Mouse (Mus musculus): ENCODE data around the gene Faah. TPM values are rescaled to one million over a fixed set of nuclear protein-coding genes. Genes with fewer than 3 reads are reported as not detected.

The Faah gene
- polyA plus RNA-seq, 1 experiment, result 0.04 TPM

- TF ChIP-seq TAL1 (IDR thresholded peaks at IDR 0.05; ENCODE audit: low read length) (no peak), GATA1 (IDR thresholded peaks at IDR 0.05; ENCODE audit: low read length) (no peak)
- H3K4me1 ChIP-seq (ENCODE audit: control insufficient read depth), result no peaks in the 10 kb centered on the region
- no peak overlapping the region for H3K4me3 ChIP-seq (replicated peaks)
- no peaks in the 10 kb centered on the region for H3K36me3 ChIP-seq (ENCODE audit: control insufficient read depth)
- no peaks in the 10 kb centered on the region for H3K9me3 ChIP-seq (ENCODE audit: control insufficient read depth, low read length)
- peaks cover 22% of the 10 kb centered on the region for H3K27me3 ChIP-seq (ENCODE audit: control insufficient read depth)
These were observed 94.4 kb downstream of the Faah start for GRCm38 (mm10) chr4:115923262-115923880.

- no peaks in the 10 kb centered on the region for H3K4me1 ChIP-seq (ENCODE audit: control insufficient read depth)
- H3K36me3 ChIP-seq (ENCODE audit: control insufficient read depth), result no peaks in the 10 kb centered on the region
- no peak for TF ChIP-seq GATA1 (IDR thresholded peaks at IDR 0.05; ENCODE audit: low read length)
- no peak for TF ChIP-seq TAL1 (IDR thresholded peaks at IDR 0.05; ENCODE audit: low read length)
- H3K27me3 ChIP-seq (ENCODE audit: control insufficient read depth), result peaks cover 22% of the 10 kb centered on the region
- H3K4me3 ChIP-seq (replicated peaks), result no peak overlapping the region
- H3K9me3 ChIP-seq (ENCODE audit: control insufficient read depth, low read length), result no peaks in the 10 kb centered on the region
These were observed 95.0 kb downstream of the Faah start for GRCm38 (mm10) chr4:115922688-115923087.

GRCm38 (mm10) chr4:115919911-115920310 is 97.8 kb downstream of the Faah start:
- Histone ChIP-seq H3K27me3 (ENCODE audit: control insufficient read depth) (peaks cover 28% of the 10 kb centered on the region), H3K9me3 (ENCODE audit: control insufficient read depth, low read length) (no peaks in the 10 kb centered on the region)

More at GRCm38 (mm10) chr4:115919911-115920310, 97.8 kb downstream of the Faah start:
- Histone ChIP-seq H3K4me1 (ENCODE audit: control insufficient read depth) (no peaks in the 10 kb centered on the region), H3K4me3 (replicated peaks) (no peak overlapping the region), H3K36me3 (ENCODE audit: control insufficient read depth) (no peaks in the 10 kb centered on the region)
- TF ChIP-seq GATA1 (IDR thresholded peaks at IDR 0.05; ENCODE audit: low read length) (no peak), TAL1 (IDR thresholded peaks at IDR 0.05; ENCODE audit: low read length) (no peak)

Other genes starting within 250 kb of the Faah start
- not detected in 2 replicates for gene Tex38, start 236.9 kb downstream of the Faah start, polyA plus RNA-seq (2012)
- 0.21 and 0.33 TPM in 2 replicates for gene Atpaf1, start 233.1 kb downstream of the Faah start, polyA plus RNA-seq (2012)
- gene Mob3c, start 189.8 kb downstream of the Faah start, polyA plus RNA-seq (2012), result 0.55 and 1.0 TPM in 2 replicates
- 7.1 and 8.0 TPM in 2 replicates for gene Mknk1, start 178.7 kb downstream of the Faah start, polyA plus RNA-seq (2012)
- gene Kncn, start 133.5 kb downstream of the Faah start, polyA plus RNA-seq (2012), result 0.02 TPM in 1 of 2 replicates, not detected in the other
- gene 6430628N08Rik, start 127.3 kb downstream of the Faah start, polyA plus RNA-seq (2012), result not detected in 2 replicates
- not detected in 2 replicates for gene Dmbx1, start 78.0 kb downstream of the Faah start, polyA plus RNA-seq (2012)
- 0.01 and 0.06 TPM in 2 replicates for gene Nsun4, start 36.0 kb upstream of the Faah start, polyA plus RNA-seq (2012)
- 12.6 and 16.3 TPM in 2 replicates for gene Uqcrh, start 57.1 kb upstream of the Faah start, polyA plus RNA-seq (2012)
- gene Lrrc41, start 57.3 kb upstream of the Faah start, polyA plus RNA-seq (2012), result 0.56 and 1.2 TPM in 2 replicates
- 0.21 and 0.25 TPM in 2 replicates for gene Rad54l, start 105.8 kb upstream of the Faah start, polyA plus RNA-seq (2012)
- gene Pomgnt1, start 105.9 kb upstream of the Faah start, polyA plus RNA-seq (2012), result 0.10 and 0.18 TPM in 2 replicates
- not detected in 2 replicates for gene Lurap1, start 133.4 kb upstream of the Faah start, polyA plus RNA-seq (2012)
- 0.05 TPM in 1 of 2 replicates, not detected in the other for gene Tspan1, start 149.7 kb upstream of the Faah start, polyA plus RNA-seq (2012)
- gene 1700042G07Rik, start 155.4 kb upstream of the Faah start, polyA plus RNA-seq (2012), result not detected in 2 replicates
- not detected in 2 replicates for gene Gm49337, start 155.5 kb upstream of the Faah start, polyA plus RNA-seq (2012)
- 0.01 and 0.05 TPM in 2 replicates for gene Pik3r3, start 203.7 kb upstream of the Faah start, polyA plus RNA-seq (2012)